Mouse (Mus musculus) testis, adult 2 months (tissue): ENCODE results near the gene Tbck. TPM values are rescaled to one million over a fixed set of nuclear protein-coding genes. Genes with fewer than 3 reads are reported as not detected.
A peak's percentile ranks its signal among the peaks of the same experiment; 100 is the strongest.

ENCODE experiments used
- H3K27ac ChIP-seq: fragments of 200-500 bp; 2 replicates; pipeline ENCODE4 v1.5.1; 2012; ENCODE audit warnings: low read depth, low read length; ENCODE audit not compliant: control insufficient read depth, insufficient read depth
- H3K27me3 ChIP-seq: fragments of 200-500 bp; 2 replicates; pipeline ENCODE4 v1.6.1; 2012; ENCODE audit warnings: mild to moderate bottlenecking, low read length, moderate library complexity; ENCODE audit not compliant: control insufficient read depth, insufficient read depth
- H3K36me3 ChIP-seq: fragments of 200-500 bp; 2 replicates; pipeline ENCODE4 v1.6.1; 2012; ENCODE audit warnings: mild to moderate bottlenecking, low read length; ENCODE audit not compliant: control insufficient read depth, insufficient read depth
- H3K4me1 ChIP-seq: fragments of 200-500 bp; 2 replicates; pipeline ENCODE4 v1.6.1; 2012; ENCODE audit warnings: low read length; ENCODE audit not compliant: control insufficient read depth, insufficient read depth
- H3K4me3 ChIP-seq: fragments of 200-500 bp; 2 replicates; pipeline ENCODE4 v1.5.1; 2012; ENCODE audit warnings: low read depth, mild to moderate bottlenecking, low read length, moderate library complexity, mixed read lengths; ENCODE audit not compliant: control insufficient read depth
- CTCF ChIP-seq: fragments of 200-500 bp; IDR thresholded peaks from 2 replicates; pipeline ENCODE4 v1.5.1; 2012; ENCODE audit warnings: low read depth, mild to moderate bottlenecking, inconsistent platforms, low read length, moderate library complexity; ENCODE audit not compliant: control insufficient read depth, insufficient read depth, insufficient replicate concordance
- POLR2A ChIP-seq: fragments of 200-500 bp; IDR thresholded peaks from 2 replicates; pipeline ENCODE4 v1.6.1; 2012; ENCODE audit warnings: low read depth, mild to moderate bottlenecking, inconsistent platforms, low read length, moderate library complexity; ENCODE audit not compliant: control insufficient read depth
- polyA plus RNA-seq: library from polyadenylated mRNA; depleted of rRNA; stranded (reverse); fragments of >200 nt; gene quantifications from 2 replicates; pipeline ENCODE4 v1.2.3, GENCODE M21; 2012

Gene Tbck
- polyA plus RNA-seq, 1 experiment, result 2.3 TPM

DNA sequence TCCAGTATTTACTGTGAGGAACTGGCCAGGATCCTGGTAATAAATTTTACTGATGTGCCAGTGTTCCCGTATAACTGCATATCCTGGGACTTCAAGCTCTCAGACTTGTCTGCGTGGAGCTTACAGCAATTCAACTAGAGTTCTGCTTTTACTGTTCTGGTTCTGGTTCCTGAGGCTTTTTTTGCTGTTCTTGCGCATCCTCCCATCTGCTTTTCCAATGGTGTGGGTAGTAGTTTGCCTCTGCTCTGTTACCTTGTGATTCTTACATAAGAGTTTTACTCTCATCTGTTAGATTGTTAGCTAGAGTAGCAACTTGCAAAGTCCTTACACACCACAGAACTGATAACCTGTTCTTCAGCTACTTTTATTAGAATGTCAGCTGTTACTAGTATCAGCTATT lies 40.4 kb downstream of the Tbck start:
- Histone ChIP-seq H3K36me3 (no peaks in the 10 kb centered on the region), H3K27ac (no peak overlapping the region), H3K4me1 (no peaks in the 10 kb centered on the region), H3K4me3 (no peak overlapping the region), H3K27me3 (no peaks in the 10 kb centered on the region)
- TF ChIP-seq POLR2A, result no peak
- TF ChIP-seq CTCF, result no peak

GRCm38 (mm10) chr3:132744287-132745146 lies 60.6 kb downstream of the Tbck start:
- TF ChIP-seq POLR2A (no peak), CTCF (no peak)
- Histone ChIP-seq H3K36me3 (no peaks in the 10 kb centered on the region), H3K4me3 (no peak overlapping the region), H3K4me1 (no peaks in the 10 kb centered on the region), H3K27ac (no peak overlapping the region), H3K27me3 (no peaks in the 10 kb centered on the region)

GRCm38 (mm10) chr3:132747036-132747435 lies 63.1 kb downstream of the Tbck start:
- no peak for TF ChIP-seq POLR2A
- TF ChIP-seq CTCF, result peak; percentile 18; the same call in 1 of the 2 replicates
- Histone ChIP-seq H3K36me3 (no peaks in the 10 kb centered on the region), H3K4me1 (no peaks in the 10 kb centered on the region), H3K27me3 (no peaks in the 10 kb centered on the region), H3K27ac (no peak overlapping the region), H3K4me3 (no peak overlapping the region)

DNA sequence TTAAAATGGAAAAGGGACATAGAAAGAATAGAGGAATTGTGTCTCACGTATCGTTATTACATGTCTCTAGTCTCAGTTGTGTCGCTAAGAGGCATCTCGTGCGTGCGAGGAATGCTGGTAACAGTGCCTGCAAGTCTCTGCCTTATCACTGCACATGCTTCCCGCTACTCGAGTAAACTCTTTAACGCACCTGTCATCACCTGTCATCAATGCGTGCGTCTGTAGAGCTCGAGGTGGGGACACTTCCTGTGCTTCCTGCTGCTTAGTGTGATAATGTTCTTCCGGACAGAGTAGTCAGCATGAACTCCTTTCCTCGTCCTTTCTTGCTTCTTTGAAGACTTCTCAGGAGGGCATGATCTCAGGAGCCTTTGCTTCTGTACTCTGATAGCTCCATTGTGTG lies 63.8 kb downstream of the Tbck start:
- Histone ChIP-seq H3K27ac (no peak overlapping the region), H3K4me3 (no peak overlapping the region), H3K27me3 (no peaks in the 10 kb centered on the region), H3K4me1 (no peaks in the 10 kb centered on the region), H3K36me3 (no peaks in the 10 kb centered on the region)
- TF ChIP-seq CTCF (no peak), POLR2A (no peak)

- Histone ChIP-seq H3K4me3 (no peak overlapping the region), H3K27ac (no peak overlapping the region), H3K36me3 (no peaks in the 10 kb centered on the region), H3K27me3 (no peaks in the 10 kb centered on the region), H3K4me1 (no peaks in the 10 kb centered on the region)
- TF ChIP-seq CTCF, result no peak
- TF ChIP-seq POLR2A, result no peak
These were observed 64.8 kb downstream of the Tbck start for GRCm38 (mm10) chr3:132748750-132749149.

GRCm38 (mm10) chr3:132752772-132753171 lies 68.8 kb downstream of the Tbck start:
- Histone ChIP-seq H3K4me3 (no peak overlapping the region), H3K27ac (no peak overlapping the region), H3K27me3 (no peaks in the 10 kb centered on the region), H3K36me3 (no peaks in the 10 kb centered on the region), H3K4me1 (no peaks in the 10 kb centered on the region)
- TF ChIP-seq POLR2A (no peak), CTCF (no peak)

DNA sequence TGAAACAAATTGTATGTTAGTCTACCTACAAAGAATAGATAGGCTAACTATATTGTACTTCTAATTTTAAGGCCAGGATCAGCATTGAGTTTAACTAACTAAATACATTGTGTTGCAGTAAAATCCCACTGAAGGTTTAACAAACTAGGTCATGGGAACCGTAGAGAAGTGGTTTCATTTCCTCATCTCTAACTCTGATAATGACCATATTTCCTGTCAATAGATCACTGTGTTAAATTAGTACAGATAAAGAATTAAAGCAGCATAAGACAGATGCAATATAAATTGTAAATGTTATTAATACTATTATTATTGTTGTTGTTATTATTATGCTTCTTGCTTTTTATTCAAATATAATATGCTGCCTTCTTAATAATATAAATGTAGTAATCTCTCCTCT lies 72.3 kb downstream of the Tbck start:
- Histone ChIP-seq H3K4me1 (no peaks in the 10 kb centered on the region), H3K4me3 (no peak overlapping the region), H3K36me3 (no peaks in the 10 kb centered on the region), H3K27me3 (no peaks in the 10 kb centered on the region), H3K27ac (no peak overlapping the region)
- TF ChIP-seq CTCF (no peak), POLR2A (no peak)

DNA sequence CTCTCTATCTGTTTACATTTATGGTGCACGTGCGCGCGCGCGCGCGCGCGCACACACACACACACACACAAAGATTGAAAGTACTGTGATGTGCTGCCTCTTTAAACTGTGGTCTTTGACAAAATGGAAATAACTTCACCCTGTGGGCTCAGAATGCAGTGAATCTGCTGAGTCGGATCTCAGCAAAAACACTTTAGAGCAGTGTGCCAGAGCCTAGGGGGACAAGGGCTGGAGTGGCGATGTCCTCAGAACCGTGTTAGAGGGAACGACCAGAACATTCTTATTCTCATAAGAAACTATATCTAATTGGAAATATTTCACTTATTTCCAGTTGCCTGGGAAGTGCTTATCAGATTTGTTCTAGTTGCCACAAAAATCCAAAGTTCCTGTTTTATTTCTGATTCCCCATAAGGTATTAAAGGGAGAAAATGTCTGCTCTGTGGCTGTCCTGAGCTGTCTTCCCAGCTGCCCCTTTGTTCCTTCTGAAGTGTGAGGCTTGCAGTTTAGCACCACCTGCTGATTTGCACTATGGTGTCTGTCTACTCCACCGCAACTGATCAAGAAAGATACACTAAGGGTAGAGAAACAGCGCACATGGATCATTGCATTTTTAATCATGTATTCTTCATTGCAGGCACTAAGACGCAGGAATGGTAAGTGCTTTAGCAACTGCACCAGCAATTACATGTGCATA lies 82.2 kb downstream of the Tbck start:
- H3K4me3 ChIP-seq, result no peak overlapping the region
- no peak overlapping the region for H3K27ac ChIP-seq
- H3K27me3 ChIP-seq, result no peaks in the 10 kb centered on the region
- no peaks in the 10 kb centered on the region for H3K36me3 ChIP-seq
- H3K4me1 ChIP-seq, result no peaks in the 10 kb centered on the region
- no peak for TF ChIP-seq POLR2A
- TF ChIP-seq CTCF, result no peak
